ENCODE assay signal across 18 mouse cellular contexts in genomic region chr1:91101709-91102440, GRCm38 (mm10). TPM values are rescaled to one million over a fixed set of nuclear protein-coding genes. Genes with fewer than 3 reads are reported as not detected.
DNase-seq lines count a peak whose midpoint lies in the region; ATAC-seq and TF ChIP-seq lines count a peak whose summit lies in the region.
"Had no signal": no experiment of that assay in that cellular context is flagged by ENCODE, and none has a peak within 500 bp of the region (broad histone marks: within the 10 kb centered on the region; RNA-seq: fewer than 3 reads in every experiment).

No protein-coding gene starts in this region.

- WGBS in kidney, adult 2 months: 51% methylated on average over 11 of the region's 11 CpGs
- 80% methylated on average over 11 of the region's 11 CpGs for WGBS in kidney, embryonic 16.5 days
- WGBS in lung, adult 2 months: 68% methylated on average over 11 of the region's 11 CpGs
- 54% methylated on average over 11 of the region's 11 CpGs for WGBS in liver, embryonic 16.5 days (ENCODE audit: insufficient replicate concordance)

- ATAC-seq in kidney, embryonic 16.5 days (ENCODE audit: low FRiP score, low TSS enrichment): no peak
- ATAC-seq in liver, embryonic 16.5 days (ENCODE audit: low read depth): peak; percentile 90
- no peak for ATAC-seq in erythroblast, adult 5-6 weeks (replicated peaks; ENCODE audit: low FRiP score, poor library complexity, severe bottlenecking)
- ATAC-seq: hindbrain, embryonic 16.5 days; intestine, postnatal 0 days had no signal

- H3K9ac ChIP-seq in kidney, embryonic 16.5 days (replicated peaks; ENCODE audit: low read length): no peak overlapping the region
- H3K9ac ChIP-seq in liver, embryonic 16.5 days (ENCODE audit: low read depth, low read length): no peak overlapping the region
- H3K9ac ChIP-seq: lung, embryonic 15.5 days had no signal

- no peak for TF ChIP-seq CTCF in gastrocnemius, adult 2 months (IDR thresholded peaks at IDR 0.05)
- TF ChIP-seq CTCF in kidney, adult 2 months (conservative IDR thresholded peaks at IDR 0.05; ENCODE audit: insufficient read depth, insufficient read length, low read depth, low read length): no peak
- no peak for TF ChIP-seq CTCF in lung, adult 2 months (IDR thresholded peaks at IDR 0.05; ENCODE audit: insufficient read depth, low read length)

- H3K9me3 ChIP-seq in kidney, embryonic 16.5 days (ENCODE audit: low read length): no peaks in the 10 kb centered on the region
- no peaks in the 10 kb centered on the region for H3K9me3 ChIP-seq in liver, embryonic 16.5 days (replicated peaks; ENCODE audit: control insufficient read depth, low read length)
- H3K9me3 ChIP-seq: limb, embryonic 10.5 days; lung, embryonic 15.5 days had no signal

- H3K4me2 ChIP-seq in kidney, embryonic 16.5 days (replicated peaks; ENCODE audit: low read depth, low read length): no peak overlapping the region
- H3K4me2 ChIP-seq in liver, embryonic 16.5 days (ENCODE audit: low read depth, low read length): no peak overlapping the region
- H3K4me2 ChIP-seq: lung, embryonic 15.5 days had no signal

- H3K27ac ChIP-seq in gastrocnemius, adult 2 months: peak overlapping the region; percentile 48
- peak overlapping the region; percentile 3; the same call in 1 of the 2 replicates for H3K27ac ChIP-seq in kidney, adult 2 months (ENCODE audit: insufficient read depth, low read depth, low read length)
- H3K27ac ChIP-seq in kidney, embryonic 16.5 days (ENCODE audit: low read length): no peak overlapping the region
- H3K27ac ChIP-seq in liver, embryonic 16.5 days (ENCODE audit: low read length): peak overlapping the region; percentile 73
- H3K27ac ChIP-seq: left cerebral cortex, adult 2 months; limb, embryonic 10.5 days; lung, embryonic 15.5 days had no signal

- H3K4me1 ChIP-seq in kidney, adult 2 months (ENCODE audit: control insufficient read depth, insufficient read depth, low read length): no peaks in the 10 kb centered on the region
- H3K4me1 ChIP-seq in kidney, embryonic 16.5 days (ENCODE audit: insufficient read depth, low read length): peaks cover 4% of the 10 kb centered on the region; the same call in 1 of the 2 replicates
- peaks cover 6% of the 10 kb centered on the region; the same call in 1 of the 2 replicates for H3K4me1 ChIP-seq in lung, adult 2 months (ENCODE audit: control insufficient read depth, insufficient read depth, low read length)
- peaks cover 6% of the 10 kb centered on the region for H3K4me1 ChIP-seq in liver, embryonic 16.5 days (ENCODE audit: control insufficient read depth, low read depth, low read length)
- H3K4me1 ChIP-seq: limb, embryonic 10.5 days had no signal

- H3K36me3 ChIP-seq in kidney, adult 2 months (ENCODE audit: control insufficient read depth, insufficient read depth, low read length): no peaks in the 10 kb centered on the region
- H3K36me3 ChIP-seq in kidney, embryonic 16.5 days (ENCODE audit: insufficient read depth, low read length): peaks cover 19% of the 10 kb centered on the region
- no peaks in the 10 kb centered on the region; the same call in 1 of the 2 replicates for H3K36me3 ChIP-seq in liver, embryonic 16.5 days (ENCODE audit: control insufficient read depth, insufficient read depth)

- TF ChIP-seq POLR2A in kidney, adult 2 months (IDR thresholded peaks at IDR 0.05; ENCODE audit: low read depth, low read length): no peak
- no peak for TF ChIP-seq POLR2A in lung, adult 2 months (IDR thresholded peaks at IDR 0.05; ENCODE audit: borderline replicate concordance, extremely low read depth, low read depth, low read length)

- H3K27me3 ChIP-seq in kidney, adult 2 months (replicated peaks; ENCODE audit: control insufficient read depth, insufficient read depth, low read length): no peaks in the 10 kb centered on the region
- no peaks in the 10 kb centered on the region for H3K27me3 ChIP-seq in kidney, embryonic 16.5 days (ENCODE audit: insufficient read depth, low read length)
- no peaks in the 10 kb centered on the region for H3K27me3 ChIP-seq in liver, embryonic 16.5 days (ENCODE audit: control insufficient read depth, insufficient read depth, low read depth, low read length)
- H3K27me3 ChIP-seq: lung, embryonic 15.5 days had no signal

- intact Hi-C loops in gastrocnemius, adult 2 months (cut with DNase I): no loop called here

- no peak for DNase-seq in gastrocnemius, adult 2 months
- no peak for DNase-seq in gastrocnemius, adult 8-10 months (ENCODE audit: low spot score in 2 of 2)
- peak; percentile 60 for DNase-seq in kidney, adult 2 months
- DNase-seq in lung, postnatal 25 days (ENCODE audit: low spot score): peak; percentile 61
- DNase-seq in lung, adult 2 months: no peak
- DNase-seq: adrenal gland, adult 2 months; cerebellum, adult 8-10 months; right cerebral cortex, adult 18-20 months had no signal

- no peak overlapping the region for H3K4me3 ChIP-seq in gastrocnemius, adult 2 months
- no peak overlapping the region for H3K4me3 ChIP-seq in kidney, adult 2 months (ENCODE audit: insufficient read depth, low read depth, low read length)
- H3K4me3 ChIP-seq in kidney, embryonic 16.5 days (ENCODE audit: low read length): no peak overlapping the region
- no peak overlapping the region for H3K4me3 ChIP-seq in lung, adult 2 months (replicated peaks; ENCODE audit: extremely low read depth, low read depth, low read length)
- no peak overlapping the region for H3K4me3 ChIP-seq in liver, embryonic 16.5 days (ENCODE audit: low read depth, low read length)
- H3K4me3 ChIP-seq: left cerebral cortex, adult 2 months; limb, embryonic 10.5 days; lung, embryonic 15.5 days had no signal

RNA-seq across cellular contexts. Expression of gene Rbm44, which starts 43.0 kb away (rescaled TPM):
- not detected for total RNA-seq in gastrocnemius, adult 2 months (2021)
- not detected for total RNA-seq in gastrocnemius, adult 8-10 months (2022)
- polyA plus RNA-seq in kidney, adult 2 months (2012; rRNA removed): 0.01 TPM in 1 of 2 replicates, not detected in the other
- polyA plus RNA-seq in kidney, embryonic 16.5 days (2015; fragmentation: Nextera tagmentation; extraction: Ambion mirVana): 0.50 and 1.5 TPM in 2 replicates
- not detected in 2 replicates for polyA plus RNA-seq in lung, adult 2 months (2012; rRNA removed)
- 0.63 and 0.96 TPM in 2 replicates for polyA plus RNA-seq in liver, embryonic 16.5 days (2015; fragmentation: Nextera tagmentation; extraction: Ambion mirVana)
- total RNA-seq in erythroblast, adult 5-6 weeks (2015; ENCODE audit: low replicate concordance): 0.58 and 8.4 TPM in 2 replicates
- 0.70 and 4.1 TPM in 2 replicates for total RNA-seq in erythroblast, adult 5-6 weeks (2017; ENCODE audit: low replicate concordance)
- total RNA-seq: adrenal gland, adult 2 months; gastrocnemius, adult 18-20 months; left cerebral cortex, adult 2 months; midbrain, postnatal 0 days had no signal
- polyA plus RNA-seq: adrenal gland, adult 2 months had no signal

Comparison
In these comparisons a context has a peak if more than half of its experiments do, and no peak if none do; other contexts are left out.
1. DNase-seq: peak in kidney, adult 2 months (single experiment) and lung, postnatal 25 days (single experiment); none in gastrocnemius, adult 2 months (single experiment), gastrocnemius, adult 8-10 months (0 of 2) and lung, adult 2 months (single experiment).